ENCODE assay signal across 23 mouse cellular contexts in the genomic region with DNA sequence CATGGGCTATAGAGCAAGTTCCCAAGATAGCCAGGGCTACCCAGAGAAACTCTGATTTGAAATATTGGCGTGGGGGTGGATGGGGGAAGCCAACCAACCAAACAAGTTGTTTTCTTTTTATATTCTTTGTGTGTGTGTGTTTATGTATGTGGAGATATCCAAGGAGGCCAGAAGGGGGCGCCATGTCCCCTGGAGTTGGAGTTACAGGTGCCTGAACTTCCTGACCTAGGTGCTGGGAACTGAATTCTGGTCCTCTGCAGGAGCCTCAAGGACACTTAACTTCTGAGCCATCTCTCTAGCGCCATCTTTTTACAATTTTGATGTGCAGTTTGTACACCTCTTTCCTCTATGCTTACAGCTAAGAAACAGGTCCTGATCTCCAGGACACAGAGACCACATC. TPM values are rescaled to one million over a fixed set of nuclear protein-coding genes. Genes with fewer than 3 reads are reported as not detected.
DNase-seq lines count a peak whose midpoint lies in the region; ATAC-seq and TF ChIP-seq lines count a peak whose summit lies in the region.
"Had no signal": no experiment of that assay in that cellular context is flagged by ENCODE, and none has a peak within 500 bp of the region (broad histone marks: within the 10 kb centered on the region; RNA-seq: fewer than 3 reads in every experiment).

No protein-coding gene starts in this region.

- CTCF ChIA-PET in Patski (lab: Charles Lee): no interaction called here

- POLR2A ChIA-PET in Patski (lab: Charles Lee): no interaction called here

- ATAC-seq in CD4-positive, CD25-positive, alpha-beta regulatory T cell, adult 4 months: no peak
- ATAC-seq in Patski: no peak
- ATAC-seq: forebrain, embryonic 15.5 days; intestine, embryonic 16.5 days; midbrain, embryonic 16.5 days had no signal

- peak; percentile 34 for TF ChIP-seq CTCF in layer of hippocampus, adult 2 months (conservative IDR thresholded peaks at IDR 0.05)
- peak; percentile 21 for TF ChIP-seq CTCF in Patski (IDR thresholded peaks at IDR 0.05)
- peak; percentile 22; the same call in 1 of the 2 replicates for TF ChIP-seq CTCF in small intestine, adult 2 months (IDR thresholded peaks at IDR 0.05; ENCODE audit: extremely low read depth, insufficient read length, insufficient replicate concordance, low read depth, low read length)

- no peak overlapping the region for H3K4me3 ChIP-seq in layer of hippocampus, adult 2 months
- no peak overlapping the region for H3K4me3 ChIP-seq in small intestine, adult 2 months (ENCODE audit: low read depth, low read length)
- H3K4me3 ChIP-seq: embryonic facial prominence, embryonic 10.5 days; forebrain, embryonic 15.5 days; hindbrain, embryonic 15.5 days; kidney, embryonic 15.5 days; limb, embryonic 10.5 days; midbrain, embryonic 10.5 days; myocyte had no signal

- peaks cover 6% of the 10 kb centered on the region; the same call in 1 of the 2 replicates for H3K36me3 ChIP-seq in small intestine, adult 2 months (ENCODE audit: control insufficient read depth, insufficient read depth, low read length)
- H3K36me3 ChIP-seq: forebrain, embryonic 15.5 days; hindbrain, embryonic 15.5 days; kidney, embryonic 15.5 days had no signal

- no peaks in the 10 kb centered on the region; the same call in 1 of the 2 replicates for H3K4me1 ChIP-seq in small intestine, adult 2 months (ENCODE audit: control insufficient read depth, insufficient read depth, insufficient read length, low read length)
- H3K4me1 ChIP-seq: embryonic facial prominence, embryonic 10.5 days; forebrain, embryonic 15.5 days; hindbrain, embryonic 15.5 days; kidney, embryonic 15.5 days; midbrain, embryonic 10.5 days had no signal

- TF ChIP-seq POLR2A in small intestine, adult 2 months (IDR thresholded peaks at IDR 0.05; ENCODE audit: low read depth, low read length): no peak

- H3K27ac ChIP-seq in layer of hippocampus, adult 2 months: no peak overlapping the region
- H3K27ac ChIP-seq in small intestine, adult 2 months (ENCODE audit: insufficient read depth, low read depth, low read length): no peak overlapping the region
- H3K27ac ChIP-seq: embryonic facial prominence, embryonic 10.5 days; forebrain, embryonic 15.5 days; hindbrain, embryonic 15.5 days; kidney, embryonic 15.5 days; limb, embryonic 10.5 days; midbrain, embryonic 10.5 days had no signal

- no peaks in the 10 kb centered on the region for H3K27me3 ChIP-seq in Patski
- no peaks in the 10 kb centered on the region for H3K27me3 ChIP-seq in small intestine, adult 2 months (ENCODE audit: control insufficient read depth, insufficient read depth, low read length)
- H3K27me3 ChIP-seq: forebrain, embryonic 15.5 days; hindbrain, embryonic 15.5 days; kidney, embryonic 15.5 days had no signal

- peak; percentile 26 for DNase-seq in CD4-positive, CD25-positive, alpha-beta regulatory T cell, adult 2 months (ENCODE audit: low read depth, low spot score)
- no peak for DNase-seq in layer of hippocampus, adult 2 months (ENCODE audit: low spot score in 2 of 2)
- no peak for DNase-seq in layer of hippocampus, adult 9-11 months
- DNase-seq in Patski (ENCODE audit: low read depth, low spot score): no peak
- DNase-seq in testis, postnatal 10 days (ENCODE audit: low spot score): no peak
- DNase-seq: adrenal gland, postnatal 25 days; cerebellum, adult 11 months; cerebellum, adult 9-11 months; gastrocnemius, postnatal 25 days; kidney, postnatal 4 days; liver; lung, postnatal 10 days had no signal

- in situ Hi-C loops in Patski (cut with MboI; ENCODE audit: low pct_unique_long_range_greater_than_20kb): no loop called here

- WGBS in small intestine, adult 2 months: 80% methylated on average over 3 of the region's 3 CpGs

RNA-seq across cellular contexts. Expression of a gene that starts 11.3 kb away (rescaled TPM):
- 1 to 10 TPM; 4.7 to 6.2 TPM for polyA plus RNA-seq in CD4-positive, CD25-positive, alpha-beta regulatory T cell, adult 4 months (2017; shearing (Covaris generic))
- total RNA-seq in layer of hippocampus, adult 2 months (2021): 10 to 100 TPM; 62.1 to 68.2 TPM
- polyA plus RNA-seq in Patski (2021): 1.4 TPM
- 4.7 and 14.9 TPM in 2 replicates for polyA plus RNA-seq in small intestine, adult 2 months (2012; rRNA removed)

RNA-seq across cellular contexts. Expression of a gene that starts 37.0 kb away (rescaled TPM):
- polyA plus RNA-seq in CD4-positive, CD25-positive, alpha-beta regulatory T cell, adult 4 months (2017; shearing (Covaris generic)): 10 to 100 TPM; 35.2 to 37.1 TPM
- total RNA-seq in layer of hippocampus, adult 2 months (2021): 10 to 100 TPM; 93.4 to 94.8 TPM
- 36.6 TPM for polyA plus RNA-seq in Patski (2021)
- polyA plus RNA-seq in small intestine, adult 2 months (2012; rRNA removed): 8.8 and 18.5 TPM in 2 replicates

RNA-seq across cellular contexts. Expression of a gene that starts 43.5 kb away (rescaled TPM):
- polyA plus RNA-seq in CD4-positive, CD25-positive, alpha-beta regulatory T cell, adult 4 months (2017; shearing (Covaris generic)): 1 to 10 TPM; 2.2 TPM
- total RNA-seq in layer of hippocampus, adult 2 months (2021): 10 to 100 TPM; 39.6 TPM
- 0.08 TPM for polyA plus RNA-seq in Patski (2021)
- polyA plus RNA-seq in small intestine, adult 2 months (2012; rRNA removed): 0.17 and 0.27 TPM in 2 replicates
